Mouse (Mus musculus) c-Kit-positive CD71-negative TER-119-negative erythroid progenitor cells, embryonic 14.5 days (primary cell): ENCODE results near the gene Spns3.

ENCODE experiments used
- DNase-seq: peaks from one replicate; pipeline ENCODE4 v3.0.0-alpha.2; 2013; ENCODE audit warnings: low read depth

Gene Spns3

GRCm38 (mm10) chr11:72550134-72550988 is at the start of gene Spns3:
Gene Spns3 (minus strand): TSS chr11:72550506.
- peak; percentile 64 for DNase-seq

GRCm38 (mm10) chr11:72597780-72598179 is 47.5 kb upstream of the Spns3 start:
- DNase-seq: no peak

DNA sequence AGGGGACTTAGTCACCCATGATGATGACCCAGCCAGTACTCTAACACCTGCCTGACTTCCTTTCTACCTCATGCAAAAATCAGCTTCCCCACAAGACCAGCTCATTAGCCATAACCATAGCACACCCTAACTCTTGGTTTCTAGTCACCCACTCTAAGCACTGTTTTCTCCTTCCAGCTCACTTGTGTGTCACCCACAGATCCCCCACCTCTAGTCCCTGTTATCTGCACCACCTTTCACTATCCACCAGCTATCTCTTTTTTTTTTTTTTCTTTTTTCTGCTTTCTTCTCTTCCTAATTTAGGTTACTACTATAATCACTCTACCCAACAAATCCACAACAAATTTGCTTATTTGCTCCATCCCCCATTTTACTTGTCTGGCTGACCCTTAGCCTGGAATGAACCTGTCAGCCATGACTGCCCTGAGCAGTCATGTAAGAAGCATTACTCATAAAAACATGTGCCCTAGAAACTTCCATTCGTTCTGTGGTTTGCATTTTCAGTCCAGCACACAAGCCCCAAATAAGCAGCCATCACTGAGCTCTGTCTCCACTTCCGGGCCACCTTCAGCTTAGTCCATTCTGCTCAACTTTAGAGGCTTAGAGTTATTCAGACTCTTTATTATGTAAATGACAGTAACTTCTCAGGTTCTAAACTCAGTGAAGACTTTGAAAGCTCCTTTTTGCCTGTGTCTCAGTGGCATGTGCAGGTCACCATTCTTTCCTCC is 44.9 kb upstream of the Spns3 start:
- DNase-seq: no peak

- DNase-seq: no peak
Observed at GRCm38 (mm10) chr11:72587537-72588233, 37.4 kb upstream of the Spns3 start.

DNA sequence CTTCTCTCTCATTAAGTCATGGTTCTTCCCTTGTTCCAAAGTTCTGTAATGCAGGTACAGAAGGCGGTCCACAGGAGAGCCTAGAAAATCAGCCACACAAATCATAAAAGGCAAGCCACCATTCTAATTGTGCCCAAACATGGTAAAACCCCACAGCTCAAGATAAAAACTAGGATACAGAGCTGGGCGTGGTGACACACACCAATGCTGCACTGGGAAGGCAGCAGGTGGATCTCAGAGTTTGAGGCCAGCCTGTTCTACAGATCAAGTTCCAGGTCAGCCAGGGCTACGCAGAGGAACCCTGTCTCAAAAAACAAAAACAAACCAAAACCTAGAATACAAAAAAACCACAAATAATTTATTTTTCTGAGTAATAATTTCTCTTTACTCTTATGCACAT is 36.3 kb upstream of the Spns3 start:
- DNase-seq: no peak

DNA sequence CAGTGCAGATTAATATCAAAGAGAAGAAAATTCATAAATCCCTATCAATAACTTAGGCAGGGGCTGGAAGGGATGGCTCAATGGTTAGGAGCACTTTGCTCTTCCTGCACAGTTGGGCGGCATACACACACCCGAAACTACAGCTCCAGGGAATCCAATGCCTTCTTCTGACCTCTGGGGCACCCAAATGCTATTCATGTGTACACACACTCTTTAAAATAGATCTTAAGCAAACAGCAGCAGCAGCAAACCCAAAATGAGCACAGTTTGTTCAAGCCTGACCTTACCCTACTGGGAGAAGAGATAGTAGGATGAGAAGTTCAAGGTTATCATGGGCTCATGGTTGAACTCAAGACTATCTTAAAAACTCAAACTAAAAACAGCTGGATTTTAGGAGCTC is 32.8 kb upstream of the Spns3 start:
- DNase-seq: no peak

- no peak for DNase-seq
Observed at GRCm38 (mm10) chr11:72582448-72582705, 32.1 kb upstream of the Spns3 start.

GRCm38 (mm10) chr11:72581609-72582447 is 31.5 kb upstream of the Spns3 start:
- DNase-seq: no peak

- DNase-seq: no peak
Observed at GRCm38 (mm10) chr11:72578471-72578870, 28.2 kb upstream of the Spns3 start.

DNA sequence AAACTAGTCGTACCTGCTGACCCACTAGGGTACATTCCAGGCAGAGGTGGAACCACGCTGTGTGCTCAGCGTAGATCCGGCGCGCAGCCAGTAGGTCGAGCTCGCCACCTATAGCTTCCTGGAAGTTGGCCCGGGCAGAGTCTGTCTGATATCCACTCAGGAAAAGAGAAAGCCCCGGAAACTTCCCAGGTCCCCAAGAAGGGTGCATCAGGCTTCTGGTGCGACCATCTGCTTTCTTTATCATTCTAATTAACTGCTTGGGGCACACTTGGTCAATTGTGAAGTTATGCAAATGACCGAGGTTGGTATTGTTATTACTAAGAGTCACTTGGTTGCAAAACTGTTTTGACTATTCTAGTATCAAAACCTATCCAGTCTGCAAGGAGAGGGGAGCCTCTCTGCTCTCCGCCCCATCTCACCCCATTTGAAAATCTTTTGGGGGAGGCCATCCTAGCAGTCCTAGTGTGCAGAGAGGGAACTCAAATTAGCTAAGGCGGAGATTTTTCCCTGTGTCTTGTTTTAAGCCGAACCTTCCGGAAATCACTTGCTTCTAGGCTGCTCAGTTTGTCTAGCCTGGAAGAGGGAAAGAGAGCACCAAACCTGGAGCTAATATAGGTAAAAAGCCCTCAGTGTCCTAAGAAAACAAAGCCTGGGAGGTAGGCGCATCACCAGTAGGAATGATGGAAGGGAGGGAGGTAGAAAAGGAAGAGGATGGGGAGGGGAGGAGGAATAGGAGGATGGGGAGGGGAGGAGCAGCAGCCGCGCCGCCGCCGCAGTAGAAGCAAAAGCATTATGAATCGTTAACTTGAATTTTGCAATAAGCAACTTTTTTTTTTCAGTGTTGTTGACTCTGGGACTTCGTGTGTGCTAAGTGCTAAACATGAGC is 26.4 kb upstream of the Spns3 start:
- DNase-seq: no peak

GRCm38 (mm10) chr11:72576111-72576465 is 25.8 kb upstream of the Spns3 start:
- DNase-seq: no peak

GRCm38 (mm10) chr11:72573819-72574218 is 23.5 kb upstream of the Spns3 start:
- peak; percentile 42 for DNase-seq

DNA sequence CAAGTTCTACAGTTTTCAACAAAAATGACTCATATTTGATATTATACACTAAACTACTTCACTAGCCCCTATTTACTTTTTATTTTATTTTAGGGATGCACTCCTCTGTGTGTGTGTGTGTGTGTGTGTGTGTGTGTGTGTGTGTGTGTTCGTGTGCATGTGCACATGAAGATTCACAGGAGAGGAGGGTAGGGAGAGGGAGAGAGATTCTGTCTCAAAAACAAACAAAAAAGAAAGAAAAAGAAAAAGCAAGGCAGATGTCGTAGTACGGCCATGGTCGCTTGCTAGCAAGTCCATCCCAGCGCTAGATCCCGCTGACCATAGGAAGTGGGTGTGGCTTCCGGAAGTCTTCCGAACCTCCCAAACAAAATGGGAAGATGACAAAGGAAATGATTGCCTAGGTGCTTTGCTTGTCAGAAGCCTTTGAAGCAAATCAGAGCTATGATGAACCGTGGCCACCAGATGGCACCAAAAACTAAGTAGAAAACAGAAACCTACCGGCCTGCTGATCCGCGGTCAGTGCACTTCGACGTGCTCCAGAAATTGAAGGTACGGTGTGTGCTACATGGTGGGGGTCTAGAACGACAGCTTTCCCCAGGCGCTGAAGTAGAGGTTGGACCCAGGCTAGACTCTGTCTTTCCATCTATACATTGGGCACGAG is 20.1 kb upstream of the Spns3 start:
- DNase-seq: peak; percentile 78

- DNase-seq: no peak
Observed at GRCm38 (mm10) chr11:72569671-72570318, 19.5 kb upstream of the Spns3 start.

- peak; percentile 53 for DNase-seq
Observed at GRCm38 (mm10) chr11:72569051-72569450, 18.7 kb upstream of the Spns3 start.

GRCm38 (mm10) chr11:72566816-72567338 is 16.6 kb upstream of the Spns3 start:
- no peak for DNase-seq

- no peak for DNase-seq
Observed at GRCm38 (mm10) chr11:72566304-72566703, 16.0 kb upstream of the Spns3 start.

GRCm38 (mm10) chr11:72564232-72564807 is 14.0 kb upstream of the Spns3 start:
- DNase-seq: peak; percentile 74

DNA sequence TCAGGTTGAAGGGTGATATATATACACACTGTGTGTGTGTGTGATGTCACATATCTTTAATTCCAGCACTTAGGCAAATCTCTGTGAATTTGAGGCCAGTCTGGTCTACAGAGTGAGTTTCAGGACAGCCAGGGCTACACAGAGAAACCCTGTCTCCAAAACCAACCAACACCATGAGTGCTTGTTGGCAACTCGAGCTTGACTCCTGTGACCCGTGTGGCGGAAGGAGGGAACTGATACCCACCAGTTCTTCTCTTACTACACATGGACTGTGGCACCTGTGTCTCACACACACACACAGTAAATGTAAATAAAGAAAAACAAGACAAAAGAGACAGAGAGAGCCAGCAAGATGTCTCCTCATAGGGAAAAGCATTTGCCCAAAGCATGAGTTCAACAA is 10.4 kb upstream of the Spns3 start:
- DNase-seq: no peak
